Mouse (Mus musculus): Measurements from ENCODE around the gene Fbxw7.

DNA sequence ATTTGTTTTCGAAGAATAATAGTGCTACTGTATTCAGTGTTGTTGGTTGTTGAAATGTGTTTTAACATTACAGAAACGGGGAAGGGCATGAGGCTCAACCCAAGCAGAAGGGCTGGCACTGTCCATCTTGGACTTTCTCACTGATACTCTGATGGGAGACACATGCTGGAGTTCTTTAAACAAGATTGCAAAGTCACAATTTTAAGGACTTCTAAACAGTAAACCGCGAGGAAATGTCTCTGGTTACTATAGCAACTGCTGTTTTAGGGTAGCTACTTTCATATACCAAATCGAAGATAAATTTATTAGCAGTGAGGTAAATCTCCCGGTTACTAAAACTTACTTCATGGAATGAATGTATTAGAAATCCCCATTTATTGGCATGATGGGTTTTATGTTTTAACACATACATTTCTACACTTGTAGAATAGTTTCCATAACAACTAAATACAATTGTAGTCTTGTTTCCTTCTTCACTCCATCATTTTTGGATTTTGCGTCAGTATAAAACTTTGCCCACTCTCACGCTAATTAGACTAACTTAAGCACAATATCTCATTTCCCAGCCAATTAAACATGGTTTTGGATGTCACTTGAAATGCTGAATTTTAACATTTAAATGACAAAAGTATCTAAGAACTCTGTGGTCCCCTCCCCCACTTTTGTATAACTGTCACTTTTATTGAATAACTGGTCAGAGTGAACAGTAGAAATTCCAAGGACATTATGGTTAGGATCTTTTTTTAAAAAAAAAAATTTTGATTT, 140.1 kb downstream of the Fbxw7 start:
- TF ChIP-seq CTCF (IDR thresholded peaks at IDR 0.05; ENCODE audit: low read depth, low read length) (no peak), POLR2A (IDR thresholded peaks at IDR 0.05; ENCODE audit: borderline replicate concordance, low read depth, low read length) (no peak)
